Mouse (Mus musculus): ENCODE measurements around the gene Slc52a3.

The Slc52a3 gene

DNA sequence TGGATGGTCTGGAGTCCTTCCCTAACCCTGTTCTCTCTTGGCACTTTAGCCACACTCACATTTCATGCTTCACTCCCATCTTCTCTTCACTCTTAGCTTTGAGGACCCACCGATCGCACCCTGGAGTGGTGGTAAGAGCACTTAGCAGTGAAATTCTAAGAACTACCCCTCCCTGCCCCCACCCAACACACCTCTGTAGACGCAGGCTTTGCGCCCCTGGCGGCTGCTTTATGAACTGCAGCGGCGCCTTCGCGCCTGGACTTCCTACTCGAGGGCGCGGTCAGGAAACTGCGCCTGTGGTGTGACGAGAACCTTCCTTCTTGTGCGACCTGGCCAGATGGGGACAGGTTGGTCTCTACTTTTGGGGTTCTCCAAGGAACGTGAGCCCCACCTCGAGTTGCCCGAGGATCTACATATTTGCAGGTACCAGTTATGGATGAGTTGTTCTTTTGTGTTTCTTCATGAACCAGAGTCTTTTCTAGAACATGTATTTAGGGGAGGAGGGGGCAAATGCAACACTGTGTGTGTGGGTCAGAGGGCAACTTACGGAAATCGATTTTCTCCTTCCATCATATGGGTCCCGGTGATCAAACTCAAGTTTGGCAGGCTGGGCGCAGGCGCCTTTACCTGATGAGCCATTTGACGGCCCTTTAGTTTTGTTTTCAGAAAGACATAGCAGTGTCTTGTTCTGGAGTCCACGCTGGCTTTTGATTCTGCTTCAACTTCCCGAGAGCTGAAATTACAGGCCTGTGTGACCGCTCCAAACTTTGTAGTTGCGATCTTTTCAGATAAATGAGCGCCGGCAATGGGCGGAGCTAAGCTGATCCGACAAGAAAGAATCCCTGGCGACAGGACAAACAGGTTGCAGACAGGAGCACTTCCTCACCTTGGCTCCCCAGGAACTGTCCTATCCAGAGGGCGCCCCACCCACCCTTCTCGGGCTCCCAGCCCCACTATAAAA lies at the start of gene Slc52a3:
Slc52a3 (plus strand) TSS at position 283 of the 961 bp plus-strand sequence.
- peak; percentile 62 for DNase-seq (ENCODE audit: low spot score)

- DNase-seq (ENCODE audit: low spot score): no peak
Measured at GRCm38 (mm10) chr2:151947617-151948016, 48.7 kb upstream of the Slc52a3 start.

DNA sequence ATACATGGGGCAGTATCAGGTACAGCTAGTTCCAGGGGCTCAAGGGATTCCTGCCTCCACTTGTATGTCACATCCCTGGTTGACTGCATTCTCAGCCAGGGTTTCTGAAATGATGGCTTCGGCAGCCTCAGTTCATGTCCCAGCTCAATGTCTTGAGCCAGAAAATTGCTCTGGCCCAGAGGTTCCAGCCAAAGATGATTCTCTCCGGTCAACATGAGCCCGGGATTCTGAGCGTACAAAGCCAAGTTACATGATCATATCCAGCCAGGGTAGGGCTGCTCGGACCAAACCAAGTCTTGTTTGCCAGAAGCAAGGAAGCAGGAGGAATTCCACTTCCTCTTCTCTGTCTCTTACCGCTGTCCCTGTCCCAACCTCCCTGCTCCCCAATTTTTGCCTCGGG lies 48.0 kb upstream of the Slc52a3 start:
- DNase-seq (ENCODE audit: low spot score): no peak

GRCm38 (mm10) chr2:151949082-151949774 lies 47.1 kb upstream of the Slc52a3 start:
- no peak for DNase-seq (ENCODE audit: low spot score)

- DNase-seq (ENCODE audit: low spot score): no peak
Measured at GRCm38 (mm10) chr2:151953665-151954064, 42.6 kb upstream of the Slc52a3 start.

DNA sequence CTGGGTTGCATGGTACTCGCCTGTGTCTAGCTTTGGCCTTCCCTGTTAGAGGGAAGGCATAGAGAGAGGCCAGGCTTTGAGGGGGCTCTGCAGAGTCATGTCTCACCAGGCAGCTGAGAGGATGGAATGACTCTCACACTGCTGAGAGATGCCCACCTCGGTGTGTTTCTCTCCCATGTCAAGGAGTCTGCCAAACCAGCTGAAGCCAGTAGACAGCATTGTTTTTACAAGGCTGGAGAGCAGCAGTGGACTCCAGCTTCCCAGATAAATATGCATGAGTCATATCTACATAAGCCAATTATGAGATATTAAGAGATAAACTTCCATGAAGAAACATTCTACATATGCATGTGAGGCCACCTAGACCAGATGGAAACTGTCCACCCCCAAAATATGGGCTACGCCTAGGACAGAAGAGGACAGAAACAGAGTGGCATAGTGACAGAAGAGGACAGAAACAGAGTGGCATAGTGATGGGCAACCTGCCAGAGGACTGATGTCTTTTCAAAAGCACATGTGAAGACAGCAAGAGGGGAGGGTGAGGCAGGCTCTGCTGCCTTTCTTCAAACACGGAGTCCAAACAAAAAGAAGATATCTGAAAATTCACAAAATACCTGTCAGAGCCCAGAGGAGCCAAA lies 39.7 kb upstream of the Slc52a3 start:
- DNase-seq (ENCODE audit: low spot score): no peak

GRCm38 (mm10) chr2:151959274-151959673 lies 37.0 kb upstream of the Slc52a3 start:
- DNase-seq (ENCODE audit: low spot score): no peak

- no peak for DNase-seq (ENCODE audit: low spot score)
Measured at GRCm38 (mm10) chr2:151961284-151962196, 34.8 kb upstream of the Slc52a3 start.

DNA sequence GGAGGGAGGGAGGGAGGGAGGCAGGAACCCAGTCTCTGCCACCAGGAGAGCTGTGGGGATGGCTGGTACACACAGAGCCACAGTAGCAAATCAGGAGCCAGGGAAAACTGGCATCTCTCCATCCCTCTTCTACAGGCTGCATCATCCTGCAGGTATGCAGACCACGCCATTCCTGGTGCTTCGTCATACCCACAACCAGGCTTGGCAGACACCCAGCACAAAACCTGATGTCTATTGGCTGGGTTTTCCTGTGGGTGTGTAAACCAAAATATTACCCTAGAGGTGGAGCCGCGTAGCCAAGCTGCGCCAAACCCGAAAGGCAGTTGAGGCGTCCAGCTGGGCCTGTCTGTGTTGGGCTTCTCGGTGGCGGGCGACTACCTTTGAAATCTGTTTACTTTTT lies 33.8 kb upstream of the Slc52a3 start:
- DNase-seq (ENCODE audit: low spot score): peak; percentile 60

GRCm38 (mm10) chr2:151963319-151963718 lies 33.0 kb upstream of the Slc52a3 start:
- DNase-seq (ENCODE audit: low spot score): no peak

DNA sequence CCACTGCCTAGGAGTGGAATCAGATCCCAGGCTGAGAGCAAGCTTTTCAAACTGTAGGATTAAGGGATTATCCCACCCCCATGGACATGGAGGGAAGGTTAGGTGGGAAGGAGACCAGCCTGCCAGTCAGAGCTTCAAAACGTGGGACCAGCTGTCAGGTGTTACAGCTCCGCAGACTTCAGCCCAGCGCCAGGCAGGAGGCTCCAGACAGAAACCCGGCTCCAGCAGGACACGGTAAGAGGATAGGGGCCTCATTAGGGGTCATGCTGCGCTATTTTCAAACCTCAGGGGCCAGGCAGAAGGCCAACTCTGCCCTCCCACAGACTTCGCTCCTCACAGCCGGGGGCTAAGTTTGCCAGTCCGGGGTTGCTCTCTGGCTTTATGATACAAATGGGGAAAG lies 32.3 kb upstream of the Slc52a3 start:
- DNase-seq (ENCODE audit: low spot score): no peak

DNA sequence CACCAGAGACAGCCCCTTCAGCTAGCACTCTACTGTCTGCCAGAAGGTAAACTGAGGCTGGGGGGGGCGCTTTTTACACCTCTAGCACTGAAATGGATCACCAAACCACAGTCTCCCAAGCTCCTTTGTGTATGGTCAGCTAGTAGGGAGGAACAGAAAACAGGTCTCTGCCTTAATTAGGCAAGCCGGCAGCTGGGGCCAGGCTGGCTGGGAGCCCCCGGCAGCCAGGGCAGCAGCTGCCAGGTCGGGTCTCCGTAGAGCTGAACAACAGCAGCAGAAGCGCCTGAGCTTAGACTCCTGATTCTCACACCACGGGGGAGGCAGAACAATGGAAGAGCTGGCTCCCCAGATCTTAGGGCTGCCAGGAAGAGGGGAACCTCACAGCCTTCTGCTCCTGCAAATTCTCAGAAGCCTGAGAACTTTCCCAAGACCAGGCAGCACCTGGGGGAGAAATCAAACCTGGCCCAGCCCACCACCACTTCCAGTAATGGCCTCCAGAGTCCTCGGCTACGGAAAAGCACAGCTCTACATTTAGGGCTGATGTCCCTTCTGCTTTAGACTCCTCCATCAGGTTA lies 29.0 kb upstream of the Slc52a3 start:
- DNase-seq (ENCODE audit: low spot score): no peak

- no peak for DNase-seq (ENCODE audit: low spot score)
Measured at GRCm38 (mm10) chr2:151967792-151968191, 28.5 kb upstream of the Slc52a3 start.

- no peak for DNase-seq (ENCODE audit: low spot score)
Measured at GRCm38 (mm10) chr2:151968451-151968850, 27.9 kb upstream of the Slc52a3 start.

- no peak for DNase-seq (ENCODE audit: low spot score)
Measured at GRCm38 (mm10) chr2:151968986-151969385, 27.3 kb upstream of the Slc52a3 start.

- DNase-seq (ENCODE audit: low spot score): no peak
Measured at GRCm38 (mm10) chr2:151969396-151969795, 26.9 kb upstream of the Slc52a3 start.

DNA sequence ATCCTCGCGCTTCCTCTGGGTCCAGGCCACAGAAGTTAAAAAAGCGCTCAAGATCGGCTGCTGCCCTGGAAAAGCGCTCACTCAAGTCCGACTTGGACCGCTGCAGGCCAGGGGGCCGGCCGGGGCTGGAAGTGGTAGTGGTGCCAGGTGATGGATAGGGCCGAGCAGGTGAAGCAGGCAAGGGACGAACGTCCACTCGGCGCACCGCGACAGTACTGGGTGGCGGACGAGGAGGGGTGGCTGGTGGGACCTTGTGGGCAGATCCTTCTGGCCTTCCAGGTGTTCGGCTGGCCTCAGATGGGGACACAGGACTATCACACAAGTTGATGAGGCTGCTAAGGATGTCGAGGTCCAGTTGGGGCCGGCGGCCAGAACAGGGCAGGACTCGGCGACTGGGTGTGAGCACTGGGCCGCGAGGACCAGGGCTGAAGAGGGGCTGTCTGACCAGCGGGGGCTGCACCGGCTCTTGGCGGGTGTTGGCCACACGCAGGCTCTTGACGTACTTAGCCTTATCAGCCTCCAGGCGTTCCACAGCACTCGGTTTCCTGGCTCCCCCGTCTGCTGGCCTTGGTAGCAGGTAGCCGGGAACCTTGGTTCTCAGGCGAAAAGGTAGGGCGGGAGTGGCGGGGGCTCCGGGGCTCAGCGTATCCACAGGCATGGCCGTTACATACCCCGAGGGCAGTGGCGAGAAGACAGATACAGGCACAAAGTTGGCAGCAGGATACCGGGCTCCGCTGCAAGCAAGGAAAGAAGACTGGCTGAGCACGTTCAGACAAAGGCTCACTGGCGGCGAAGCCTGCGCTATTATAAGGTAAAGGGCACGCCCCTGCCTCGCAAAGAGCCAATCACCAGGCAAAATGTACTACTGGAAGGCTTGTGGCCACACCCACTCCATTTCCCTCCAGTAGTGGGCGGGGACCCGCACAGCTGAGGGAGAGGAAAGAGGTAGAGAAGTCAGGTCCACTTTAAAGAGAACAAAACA lies 25.8 kb upstream of the Slc52a3 start:
- DNase-seq (ENCODE audit: low spot score): no peak

GRCm38 (mm10) chr2:151971748-151972147 lies 24.6 kb upstream of the Slc52a3 start:
- no peak for DNase-seq (ENCODE audit: low spot score)

DNA sequence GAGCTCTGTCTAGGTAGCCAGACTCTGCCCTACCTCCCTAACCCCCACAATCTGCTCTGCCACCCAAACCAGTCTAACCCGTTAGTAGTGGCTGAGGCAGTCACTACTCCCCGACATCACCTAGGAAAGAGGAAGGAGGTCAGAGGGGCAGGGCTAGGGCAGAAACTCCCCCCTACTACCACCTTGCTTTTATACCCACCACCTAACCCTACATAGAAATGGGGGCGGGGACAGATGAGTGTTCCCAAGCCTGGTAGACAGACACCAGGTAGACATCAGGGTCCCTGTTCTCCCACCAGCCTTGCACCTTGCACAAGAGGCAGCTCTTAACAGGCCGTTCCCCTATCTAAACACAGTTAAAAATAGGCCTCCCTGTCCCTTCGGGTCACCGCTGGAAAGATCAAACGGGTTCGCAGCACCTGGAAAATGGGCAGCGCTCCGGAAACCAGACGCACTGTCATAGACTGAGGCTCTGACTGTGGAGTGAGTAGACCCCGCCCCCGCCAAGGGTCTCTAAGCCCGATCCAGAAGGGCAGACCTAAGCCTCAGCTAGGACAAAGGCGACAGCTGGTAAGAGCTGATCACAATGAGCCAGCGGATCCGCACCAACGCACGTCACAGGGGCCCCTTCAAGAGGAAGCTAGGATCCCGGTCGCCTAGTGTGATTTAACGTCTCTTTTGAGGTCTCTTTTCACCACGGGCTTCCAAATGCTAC lies 23.3 kb upstream of the Slc52a3 start:
- no peak for DNase-seq (ENCODE audit: low spot score)

All from layer of hippocampus, adult 9-10 months (tissue).